Mouse (Mus musculus) neural tube, embryonic 11.5 days (tissue): ENCODE results near the gene Wee2. TPM values are rescaled to one million over a fixed set of nuclear protein-coding genes. Genes with fewer than 3 reads are reported as not detected.
A peak's percentile ranks its signal among the peaks of the same experiment; 100 is the strongest.

Experiments used
- ATAC-seq: fragments of 200-750 bp; cut with Nextera tagmentation; 2 replicates; pipeline ENCODE4 v1.8.0; 2017; ENCODE audit warnings: moderate number of reproducible peaks, mild to moderate bottlenecking, moderate TSS enrichment, moderate library complexity; ENCODE audit not compliant: insufficient read depth, low FRiP score, low TSS enrichment
- DNase-seq: peaks from one replicate; pipeline ENCODE4 v3.0.0-alpha.2; 2015; ENCODE audit warnings: low spot score
- H3K27ac ChIP-seq: fragments of 300-500 bp; sonication (generic); 2 replicates; pipeline ENCODE4 v1.5.1; 2014; ENCODE audit warnings: low read depth, mild to moderate bottlenecking, low read length
- H3K27me3 ChIP-seq: fragments of 300-500 bp; sonication (generic); 2 replicates; pipeline ENCODE4 v1.6.1; 2014; ENCODE audit warnings: mild to moderate bottlenecking, low read length, mixed read lengths; ENCODE audit not compliant: control insufficient read depth, insufficient read depth
- H3K36me3 ChIP-seq: fragments of 300-500 bp; sonication (generic); 2 replicates; pipeline ENCODE4 v1.6.1; 2014; ENCODE audit warnings: mild to moderate bottlenecking, low read length, moderate library complexity, mixed read lengths; ENCODE audit not compliant: control insufficient read depth, insufficient read depth
- H3K4me1 ChIP-seq: fragments of 300-500 bp; sonication (generic); 2 replicates; pipeline ENCODE4 v1.6.1; 2014; ENCODE audit warnings: low read length, mixed read lengths; ENCODE audit not compliant: control insufficient read depth, insufficient read depth
- H3K4me2 ChIP-seq: fragments of 300-500 bp; sonication (generic); 2 replicates; pipeline ENCODE4 v1.6.1; 2014; ENCODE audit warnings: low read depth, mild to moderate bottlenecking, moderate library complexity
- H3K4me3 ChIP-seq: fragments of 300-500 bp; sonication (generic); 2 replicates; pipeline ENCODE4 v1.5.1; 2014; ENCODE audit warnings: low read depth, low read length
- H3K9ac ChIP-seq: fragments of 300-500 bp; sonication (generic); 2 replicates; pipeline ENCODE4 v1.6.1; 2014; ENCODE audit warnings: mild to moderate bottlenecking, low read length
- H3K9me3 ChIP-seq: fragments of 300-500 bp; sonication (generic); 2 replicates; pipeline ENCODE4 v1.6.1; 2016; ENCODE audit warnings: low read length; ENCODE audit not compliant: control insufficient read depth
- WGBS: fragments of 180-500 bp; shearing (Covaris S2); extraction: QIAGEN DNeasy Blood & Tissue Kit; methylation state at CpG from one replicate; pipeline ENCODE4 v1.1.7; 2014; 5-methylcytosine and 5-hydroxymethylcytosine counted together
- polyA plus RNA-seq: library from polyadenylated mRNA; unstranded; fragments of >200 nt; fragmentation: Nextera tagmentation; extraction: Ambion mirVana; gene quantifications from 2 replicates; pipeline ENCODE4 v1.2.1, GENCODE M21; 2014

Wee2 gene
- polyA plus RNA-seq, 1 experiment from 2014 or later, result 0.08 TPM

DNA sequence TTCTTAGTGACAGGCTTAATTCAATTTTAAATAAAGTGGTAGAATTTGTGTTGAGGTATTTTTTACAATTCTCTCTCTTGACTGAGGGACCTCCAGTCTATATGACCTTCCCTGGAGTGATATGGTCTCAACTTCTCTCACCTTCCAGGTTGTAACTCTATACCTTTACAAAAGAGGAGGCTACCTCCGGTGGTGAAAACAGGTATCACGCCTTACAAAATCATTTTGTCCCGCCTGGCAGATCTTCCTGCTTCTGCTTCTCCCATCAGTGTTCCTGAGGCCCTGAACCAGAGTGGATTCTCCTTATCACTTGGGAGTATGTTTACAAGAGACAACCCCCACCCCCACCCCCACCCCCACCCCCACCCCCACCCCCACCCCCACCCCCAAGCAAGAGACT, 2.9 kb downstream of the Wee2 start:
- no peak for DNase-seq
- Histone ChIP-seq H3K27me3 (no peaks in the 10 kb centered on the region), H3K4me1 (no peaks in the 10 kb centered on the region; the same call in 1 of the 2 replicates)

DNA sequence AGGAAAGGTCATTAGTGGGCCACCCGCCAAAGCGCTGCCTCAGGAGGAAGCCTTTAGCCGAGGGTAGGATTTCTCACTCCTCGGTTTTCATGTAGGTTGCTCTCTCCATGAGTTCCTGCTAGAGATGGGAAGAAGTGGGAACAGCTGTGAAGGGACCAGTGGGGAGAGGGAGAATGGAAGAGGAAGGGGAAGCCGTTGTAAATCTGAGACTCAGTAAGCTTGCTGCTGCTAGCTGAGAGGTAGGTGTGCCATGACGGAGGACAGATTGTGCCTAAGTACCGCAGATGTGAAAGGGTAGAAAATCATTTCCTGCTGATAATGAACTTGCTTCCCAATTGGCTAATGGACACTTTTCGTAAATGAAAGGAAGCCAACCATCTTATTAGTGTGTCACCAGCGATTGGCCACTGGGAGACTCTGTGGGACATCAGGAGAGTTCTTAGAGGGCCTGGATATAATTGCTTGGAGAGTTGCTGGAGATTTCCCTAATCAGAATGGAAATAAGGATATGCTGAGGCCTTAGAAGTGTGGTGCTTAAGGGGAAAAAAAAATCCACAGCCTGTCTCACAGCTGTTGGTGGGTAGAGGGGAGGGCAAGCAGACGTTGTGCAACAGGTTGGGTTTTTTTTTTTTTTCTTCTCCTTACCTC, 4.5 kb downstream of the Wee2 start:
- Histone ChIP-seq H3K27ac (no peak overlapping the region), H3K4me1 (no peaks in the 10 kb centered on the region; the same call in 1 of the 2 replicates), H3K9ac (no peak overlapping the region), H3K4me3 (no peak overlapping the region), H3K36me3 (no peaks in the 10 kb centered on the region), H3K9me3 (no peaks in the 10 kb centered on the region), H3K27me3 (no peaks in the 10 kb centered on the region), H3K4me2 (no peak overlapping the region)
- DNase-seq (no peak), ATAC-seq (no peak)
- WGBS, result 34% methylated on average over 10 of the region's 10 CpGs

More for the DNA sequence above, 2.9 kb downstream of the Wee2 start:
- no peaks in the 10 kb centered on the region for H3K9me3 ChIP-seq
- H3K36me3 ChIP-seq, result no peaks in the 10 kb centered on the region
- 48% methylated on average over 3 of the region's 3 CpGs for WGBS
- H3K4me3 ChIP-seq, result no peak overlapping the region
- no peak for ATAC-seq
- H3K4me2 ChIP-seq, result no peak overlapping the region
- H3K9ac ChIP-seq, result no peak overlapping the region
- no peak overlapping the region for H3K27ac ChIP-seq

- DNase-seq (no peak), ATAC-seq (no peak)
- Histone ChIP-seq H3K9ac (no peak overlapping the region), H3K27ac (no peak overlapping the region), H3K9me3 (no peaks in the 10 kb centered on the region), H3K36me3 (no peaks in the 10 kb centered on the region), H3K4me2 (no peak overlapping the region), H3K4me1 (no peaks in the 10 kb centered on the region), H3K4me3 (no peak overlapping the region), H3K27me3 (no peaks in the 10 kb centered on the region)
Measured at GRCm38 (mm10) chr6:40448626-40449025, 9.7 kb downstream of the Wee2 start.

DNA sequence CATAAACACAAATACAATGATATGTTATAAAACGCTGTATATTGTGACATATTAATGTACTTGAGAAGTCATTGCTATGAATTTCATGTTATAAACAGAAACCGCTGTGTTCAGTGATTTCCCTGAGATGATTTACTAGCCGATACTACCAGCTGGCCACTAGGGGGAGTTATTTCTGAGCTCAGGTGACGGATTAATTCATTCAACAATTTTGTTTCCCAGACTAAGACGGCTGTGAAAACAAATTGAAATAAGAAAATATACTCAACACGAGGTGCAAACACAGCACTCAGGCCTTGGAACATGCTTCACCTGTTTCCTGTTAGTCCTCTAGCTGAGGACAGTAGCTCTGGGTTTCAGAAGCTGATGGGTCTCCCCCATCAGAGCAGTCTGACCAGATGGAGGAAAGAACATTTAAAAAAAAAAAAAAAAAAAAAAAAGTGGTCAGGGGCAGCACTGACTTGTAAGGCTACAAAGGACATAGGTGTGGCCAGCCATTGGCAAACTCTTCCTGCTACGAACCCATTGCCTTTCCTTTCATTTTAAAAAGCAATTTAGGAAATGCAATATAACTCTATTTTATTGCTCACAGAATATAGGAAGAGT, 15.7 kb downstream of the Wee2 start:
- H3K27ac ChIP-seq, result no peak overlapping the region
- H3K36me3 ChIP-seq, result no peaks in the 10 kb centered on the region
- DNase-seq (no peak), ATAC-seq (no peak)
- H3K9me3 ChIP-seq, result no peaks in the 10 kb centered on the region
- H3K4me2 ChIP-seq, result no peak overlapping the region
- H3K4me1 ChIP-seq, result no peaks in the 10 kb centered on the region
- no peak overlapping the region for H3K4me3 ChIP-seq
- no peak overlapping the region for H3K9ac ChIP-seq
- WGBS, result 24% methylated on average over 7 of the region's 7 CpGs
- H3K27me3 ChIP-seq, result no peaks in the 10 kb centered on the region

DNA sequence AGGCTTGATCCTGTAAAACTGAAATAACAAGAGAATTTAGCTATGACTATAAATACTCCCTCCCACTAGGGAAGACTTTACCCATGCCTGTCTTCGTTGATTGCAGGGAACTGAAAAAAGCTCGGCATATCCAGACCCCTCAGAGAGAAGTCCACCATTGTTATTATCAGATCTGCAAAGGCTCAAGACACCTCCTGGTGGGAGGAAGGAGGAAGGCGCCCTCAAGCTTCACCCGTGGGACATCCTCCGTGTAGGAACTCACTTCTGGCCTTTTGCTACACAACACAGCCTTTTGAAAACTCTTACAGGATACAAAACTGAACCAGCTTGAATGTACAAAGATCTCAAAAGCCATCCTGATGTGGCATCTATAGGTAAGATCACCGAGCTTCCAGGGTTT, 26.8 kb downstream of the Wee2 start:
- 63% methylated on average over 6 of the region's 6 CpGs for WGBS
- no peaks in the 10 kb centered on the region for H3K4me1 ChIP-seq
- H3K9ac ChIP-seq, result no peak overlapping the region
- no peaks in the 10 kb centered on the region for H3K27me3 ChIP-seq
- no peak overlapping the region for H3K4me3 ChIP-seq
- no peak overlapping the region for H3K4me2 ChIP-seq
- H3K9me3 ChIP-seq, result no peaks in the 10 kb centered on the region
- H3K36me3 ChIP-seq, result no peaks in the 10 kb centered on the region
- DNase-seq, result no peak
- no peak overlapping the region for H3K27ac ChIP-seq
- ATAC-seq, result no peak

DNA sequence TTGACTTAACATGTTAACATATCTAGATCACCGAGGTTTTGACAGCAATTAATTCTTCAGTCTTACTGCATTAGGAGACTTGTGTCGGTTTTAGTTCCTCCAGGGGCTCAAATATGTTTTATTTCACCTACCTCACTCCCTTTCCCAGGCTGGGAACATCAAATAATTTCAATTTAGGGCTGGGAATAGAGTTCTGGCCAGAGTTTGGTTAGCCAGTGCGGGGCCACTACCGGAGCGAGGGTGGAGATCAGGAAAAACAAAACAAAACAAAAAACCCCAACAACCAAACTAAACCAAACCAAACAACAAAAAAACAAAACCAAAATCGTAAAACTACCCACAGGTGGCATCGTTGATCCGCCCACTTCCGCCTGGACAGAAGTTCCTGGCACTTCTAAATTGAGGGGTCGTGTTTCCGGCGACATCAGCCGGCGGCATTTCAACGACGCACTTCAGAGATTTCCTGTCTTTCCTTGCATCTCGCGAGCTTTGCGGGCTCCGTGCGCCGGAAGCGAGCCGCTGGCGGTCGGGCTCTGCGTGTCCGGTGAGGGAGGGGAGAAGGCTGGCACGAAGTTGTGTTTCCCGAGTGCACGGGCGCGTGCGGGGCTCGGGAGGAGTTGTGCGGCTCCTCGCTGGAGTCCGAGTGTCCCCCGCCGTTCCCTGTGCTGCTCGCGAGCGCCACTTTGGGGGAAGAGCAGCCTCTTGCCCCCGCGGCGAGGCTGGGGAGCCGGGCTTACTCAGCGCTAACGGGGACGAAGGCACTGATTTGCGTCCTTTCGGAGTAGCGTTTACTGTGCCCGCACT, 32.2 kb downstream of the Wee2 start, which contains the start of gene Ssbp1:
Ssbp1 (plus strand) TSS at position 437 of the 804 bp plus-strand sequence.
- DNase-seq (peak; percentile 95), ATAC-seq (peak; percentile 95)
- Histone ChIP-seq H3K9me3 (no peaks in the 10 kb centered on the region), H3K9ac (peak within 1 kb of the TSS; percentile 97), H3K36me3 (no peaks in the 10 kb centered on the region; the same call in 1 of the 2 replicates), H3K27me3 (no peaks in the 10 kb centered on the region), H3K4me1 (peaks cover 4% of the 10 kb centered on the region; the same call in 1 of the 2 replicates), H3K27ac (peak within 1 kb of the TSS; percentile 93), H3K4me3 (peak within 1 kb of the TSS; percentile 75), H3K4me2 (peak within 1 kb of the TSS; percentile 73)
- WGBS, result under 1% methylated on average over 54 of the region's 54 CpGs

GRCm38 (mm10) chr6:40471720-40472010, 32.8 kb downstream of the Wee2 start:
- H3K4me3 ChIP-seq, result peak overlapping the region; percentile 75
- 2% methylated on average over 7 of the region's 7 CpGs for WGBS
- ATAC-seq, result peak; percentile 14; the same call in 1 of the 2 replicates

DNA sequence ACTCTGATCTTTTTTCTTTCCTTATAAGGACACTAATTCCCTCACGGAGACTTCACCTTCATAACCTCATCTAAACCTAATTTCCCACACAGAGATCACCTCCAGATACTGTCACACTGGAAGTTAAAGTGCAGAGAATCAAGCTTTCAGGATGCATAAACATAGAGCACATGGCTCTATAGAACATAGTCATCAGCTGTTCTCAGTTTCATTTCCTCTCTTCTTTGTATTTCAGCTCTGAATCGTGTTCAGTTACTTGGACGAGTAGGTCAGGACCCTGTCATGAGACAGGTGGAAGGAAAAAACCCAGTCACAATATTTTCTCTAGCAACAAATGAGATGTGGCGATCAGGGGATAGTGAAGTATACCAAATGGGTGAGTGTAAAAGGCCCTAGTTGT, 37.2 kb downstream of the Wee2 start:
- H3K27ac ChIP-seq, result no peak overlapping the region
- ATAC-seq (no peak), DNase-seq (no peak)
- peaks cover 4% of the 10 kb centered on the region; the same call in 1 of the 2 replicates for H3K4me1 ChIP-seq
- no peaks in the 10 kb centered on the region for H3K27me3 ChIP-seq
- H3K36me3 ChIP-seq, result peaks cover 12% of the 10 kb centered on the region
- no peak overlapping the region for H3K4me2 ChIP-seq
- no peaks in the 10 kb centered on the region for H3K9me3 ChIP-seq
- WGBS, result 93% methylated on average over 4 of the region's 4 CpGs
- H3K4me3 ChIP-seq, result no peak overlapping the region
- no peak overlapping the region for H3K9ac ChIP-seq

More at GRCm38 (mm10) chr6:40471720-40472010, 32.8 kb downstream of the Wee2 start:
- peak overlapping the region; percentile 73 for H3K4me2 ChIP-seq
- DNase-seq, result no peak
- no peaks in the 10 kb centered on the region for H3K9me3 ChIP-seq
- H3K27ac ChIP-seq, result peak overlapping the region; percentile 93
- H3K36me3 ChIP-seq, result peaks cover 1% of the 10 kb centered on the region
- H3K4me1 ChIP-seq, result peaks cover 4% of the 10 kb centered on the region; the same call in 1 of the 2 replicates
- peak overlapping the region; percentile 97 for H3K9ac ChIP-seq
- H3K27me3 ChIP-seq, result no peaks in the 10 kb centered on the region
